Mouse (Mus musculus) adrenal gland, postnatal 25 days (tissue): ENCODE measurements around the gene Rsph9. TPM values are rescaled to one million over a fixed set of nuclear protein-coding genes. Genes with fewer than 3 reads are reported as not detected.

Experiments used
- DNase-seq: peaks from one replicate; pipeline ENCODE4 v3.0.0; 2021; ENCODE audit warnings: mixed read lengths
- long read RNA-seq: library from polyadenylated mRNA; stranded (forward); transcript quantifications from one replicate; pipeline ENCODE4 v2.0.0, GENCODE M21; 2021
- total RNA-seq: library from RNA; stranded (reverse); gene quantifications from 2 replicates; pipeline ENCODE4 v1.2.3, GENCODE M21; 2021

Rsph9 gene
- total RNA-seq = 4.4 and 7.6 TPM in 2 replicates
- long read RNA-seq, partial matches to known transcripts = 1 of 6 reads
- long read RNA-seq, other reads (novel, unspliced or antisense) = 1 of 6 reads

DNA sequence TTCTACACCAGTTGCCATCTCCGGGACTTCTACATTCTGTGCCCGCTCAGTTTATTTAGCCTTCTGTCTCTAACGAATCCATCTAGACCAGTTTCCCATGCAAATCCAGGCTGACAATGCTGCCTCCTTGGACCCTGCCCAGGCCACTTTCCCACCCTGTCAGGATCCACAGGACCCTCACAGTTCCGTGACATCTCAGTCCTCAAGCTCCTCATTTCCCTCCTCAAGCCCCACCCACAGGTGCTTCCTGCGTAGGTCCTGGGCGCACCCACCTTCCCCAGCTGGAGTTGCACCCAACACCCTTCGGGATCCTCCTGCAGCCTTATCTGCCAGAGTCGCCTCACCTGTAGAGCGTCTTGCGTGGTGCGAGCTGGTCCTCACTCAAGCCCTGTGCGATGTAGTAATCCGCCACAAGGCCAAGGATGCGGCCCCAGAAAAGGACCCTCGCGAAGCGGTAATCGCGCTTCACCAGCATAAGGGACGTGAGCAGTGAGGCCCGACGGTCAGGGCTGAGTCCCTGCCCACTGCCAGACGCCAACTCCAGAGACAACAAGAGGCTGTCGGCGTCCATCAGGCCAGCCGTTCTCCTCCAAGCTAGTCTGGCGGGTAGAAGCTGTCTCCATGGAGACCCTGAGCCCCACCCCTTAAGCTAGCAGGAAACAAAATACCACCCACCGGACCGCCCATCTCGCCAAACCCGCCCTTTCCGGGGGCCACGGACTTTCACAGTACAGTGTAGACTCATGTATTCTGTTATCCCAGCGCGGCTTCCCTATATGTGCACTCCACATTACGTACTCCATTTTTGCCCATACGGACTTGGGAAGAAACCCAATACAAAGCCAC lies at the start of gene Rsph9:
TSS of gene Rsph9 (minus strand) at position 639 of the 846 bp plus-strand sequence.
- DNase-seq = peak; percentile 86

DNA sequence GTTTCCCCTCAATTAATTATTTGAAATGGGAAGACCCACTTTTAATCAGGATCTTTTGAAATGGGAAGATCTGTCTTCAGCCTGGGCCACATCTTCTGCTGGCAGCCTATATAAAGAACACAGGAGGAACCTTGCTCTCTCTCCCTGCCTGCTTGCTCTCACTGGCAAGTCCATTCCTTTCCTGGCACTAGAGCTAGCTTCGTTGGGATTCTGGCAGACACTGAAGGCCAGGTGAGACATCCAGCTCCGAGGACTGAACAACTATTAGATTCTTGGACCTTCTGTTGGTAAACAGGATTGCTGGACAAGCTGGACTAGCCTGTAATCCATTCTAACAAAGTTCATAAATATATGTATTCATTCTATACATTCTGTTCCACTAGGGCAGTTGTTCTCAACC lies 44.8 kb upstream of the Rsph9 start:
- no peak for DNase-seq

DNA sequence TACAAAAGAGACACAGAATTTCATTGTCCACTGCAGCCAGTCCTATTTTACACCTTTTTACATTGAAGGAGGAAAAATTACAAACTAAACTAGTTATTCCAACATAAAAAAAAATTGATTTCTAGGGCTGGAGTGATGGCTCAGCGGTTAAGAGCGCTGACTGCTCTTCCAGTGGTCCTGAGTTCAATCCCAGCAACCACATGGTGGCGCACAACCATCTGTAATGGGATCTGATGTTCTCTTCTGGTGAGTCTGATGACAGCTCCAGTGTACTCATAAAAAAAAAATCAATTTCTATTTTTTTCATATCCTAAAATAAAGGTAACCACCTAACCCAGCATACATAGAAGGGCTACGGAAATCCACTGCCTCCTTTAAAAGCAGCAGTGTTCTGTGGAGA lies 38.3 kb upstream of the Rsph9 start:
- DNase-seq = peak; percentile 41

DNA sequence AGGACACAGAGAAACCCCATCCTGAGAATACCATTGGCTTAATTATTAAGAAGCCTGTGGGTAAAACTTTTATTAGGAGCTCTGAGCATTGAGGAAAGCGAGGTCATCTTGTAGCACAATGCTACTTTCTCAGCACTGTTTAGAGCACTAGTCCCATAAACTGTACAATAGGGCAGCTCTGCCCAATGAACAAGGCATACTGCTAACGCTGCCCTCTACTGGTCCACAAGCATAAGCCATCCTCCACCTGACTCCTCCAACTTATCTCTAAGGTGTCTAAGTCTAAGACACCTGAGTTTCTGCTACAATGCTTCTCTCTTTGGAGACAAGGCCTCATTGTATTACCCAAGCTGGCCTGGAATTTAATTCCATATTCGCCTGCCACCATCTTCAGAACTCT lies 26.5 kb upstream of the Rsph9 start:
- no peak for DNase-seq

DNA sequence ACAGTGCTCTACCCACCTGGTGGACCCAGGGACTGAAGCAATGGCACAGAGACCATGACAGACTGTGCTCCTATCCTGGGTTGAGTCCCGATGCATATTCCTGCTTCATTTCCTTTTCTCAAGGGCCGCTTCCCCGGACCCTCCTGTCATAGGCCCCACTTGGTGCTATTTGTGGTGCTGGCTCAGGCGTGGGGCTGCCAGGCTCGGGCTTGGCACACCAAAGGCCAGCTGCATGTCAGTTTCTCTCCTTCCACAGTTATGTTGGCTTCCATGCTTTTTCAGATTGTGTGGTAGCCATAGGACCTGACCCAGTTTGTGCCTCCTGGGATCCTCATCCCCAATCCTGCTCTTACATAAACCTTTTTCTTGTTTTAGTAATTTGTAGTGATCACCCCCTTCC lies 24.8 kb upstream of the Rsph9 start:
- no peak for DNase-seq

DNA sequence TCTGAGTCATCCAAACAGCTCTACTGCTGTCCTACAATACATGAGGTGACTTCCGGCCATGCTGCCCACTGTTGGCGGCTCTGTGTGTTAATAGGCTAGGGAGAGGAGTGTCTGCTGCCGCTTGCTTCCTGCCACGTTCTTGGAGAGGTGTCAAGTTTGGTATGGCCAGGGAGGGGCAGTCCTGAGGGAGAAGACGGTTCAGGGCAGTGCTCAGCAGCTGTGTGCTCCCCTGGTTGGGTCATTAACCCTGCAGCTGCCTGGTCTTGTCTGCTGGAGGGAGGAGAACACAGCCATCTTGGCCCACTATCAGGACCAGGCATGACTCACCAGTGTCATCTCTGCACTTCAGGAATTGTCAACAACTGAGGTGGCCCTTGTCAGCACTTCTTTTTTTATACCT lies 24.3 kb upstream of the Rsph9 start:
- DNase-seq = no peak

DNA sequence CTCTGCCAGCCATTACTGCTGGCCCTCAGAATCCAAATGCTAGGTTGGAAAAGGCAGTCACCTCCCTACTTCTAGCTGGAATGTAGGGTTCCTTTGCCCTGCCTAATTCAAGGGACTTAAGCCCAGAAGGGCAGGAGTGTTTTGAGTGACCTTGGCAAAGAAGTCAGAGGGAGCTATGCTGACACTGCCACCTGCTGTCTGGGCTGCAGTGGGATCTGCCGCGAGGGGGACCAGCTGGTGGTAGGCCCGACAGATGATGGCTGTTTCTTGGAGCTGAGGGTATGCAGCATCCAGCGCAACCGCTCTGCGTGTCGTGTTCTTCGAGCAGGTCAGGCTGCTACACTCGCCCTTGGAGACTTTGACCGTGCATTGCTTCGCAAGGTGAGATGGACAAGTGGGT lies 23.0 kb upstream of the Rsph9 start:
- peak; percentile 55 for DNase-seq

DNA sequence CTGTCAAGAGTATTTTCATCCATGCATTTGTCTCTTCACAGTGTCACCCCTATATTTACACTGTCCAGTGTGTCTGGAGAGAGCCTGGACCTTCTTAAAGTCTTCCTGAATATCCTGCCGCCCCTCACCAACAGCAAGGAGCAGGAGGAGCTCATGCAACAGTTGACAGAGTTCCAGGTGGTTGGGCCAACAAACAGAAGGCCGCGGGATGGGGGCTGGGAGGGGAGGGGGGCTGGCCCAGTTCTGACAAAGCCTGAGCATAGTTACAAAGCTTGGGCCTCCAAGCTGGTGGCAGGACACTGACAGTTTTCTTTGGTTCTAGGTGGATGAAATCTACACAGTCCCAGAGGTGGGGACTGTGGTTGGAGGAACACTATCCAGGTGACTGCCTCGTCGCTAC lies 22.3 kb upstream of the Rsph9 start:
- DNase-seq = no peak

DNA sequence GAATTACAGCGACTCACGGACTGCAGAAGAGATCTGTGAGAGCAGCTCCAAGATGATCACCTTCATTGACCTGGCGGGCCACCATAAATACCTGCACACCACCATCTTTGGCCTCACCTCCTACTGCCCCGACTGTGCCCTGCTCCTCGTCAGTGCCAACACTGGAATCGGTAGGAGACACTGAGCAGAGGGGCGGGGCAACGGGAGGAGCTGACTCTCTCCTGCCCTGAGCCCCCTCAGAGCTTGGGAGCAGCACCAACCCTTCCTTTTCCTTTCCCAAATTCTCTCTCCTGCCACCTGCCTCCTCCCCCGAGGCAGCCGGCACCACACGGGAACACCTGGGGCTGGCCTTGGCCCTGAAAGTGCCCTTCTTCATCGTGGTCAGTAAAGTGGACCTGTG lies 21.4 kb upstream of the Rsph9 start:
- DNase-seq = no peak

DNA sequence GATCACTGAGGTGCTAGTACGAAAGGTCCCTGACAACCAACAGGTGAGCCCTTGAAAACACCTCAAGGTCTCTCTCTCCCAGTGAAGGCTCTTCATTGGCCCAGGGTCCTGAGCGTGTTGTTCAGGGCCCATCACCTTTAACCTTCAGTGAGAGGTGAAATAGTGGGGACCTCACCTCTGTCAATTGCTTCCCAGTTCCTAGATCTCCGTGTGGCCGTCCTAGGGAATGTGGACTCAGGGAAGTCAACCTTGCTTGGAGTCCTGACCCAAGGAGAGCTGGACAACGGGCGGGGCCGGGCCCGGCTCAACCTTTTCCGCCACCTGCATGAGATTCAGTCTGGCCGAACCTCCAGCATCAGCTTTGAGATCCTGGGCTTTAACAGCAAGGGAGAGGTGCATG lies 20.8 kb upstream of the Rsph9 start:
- no peak for DNase-seq

DNA sequence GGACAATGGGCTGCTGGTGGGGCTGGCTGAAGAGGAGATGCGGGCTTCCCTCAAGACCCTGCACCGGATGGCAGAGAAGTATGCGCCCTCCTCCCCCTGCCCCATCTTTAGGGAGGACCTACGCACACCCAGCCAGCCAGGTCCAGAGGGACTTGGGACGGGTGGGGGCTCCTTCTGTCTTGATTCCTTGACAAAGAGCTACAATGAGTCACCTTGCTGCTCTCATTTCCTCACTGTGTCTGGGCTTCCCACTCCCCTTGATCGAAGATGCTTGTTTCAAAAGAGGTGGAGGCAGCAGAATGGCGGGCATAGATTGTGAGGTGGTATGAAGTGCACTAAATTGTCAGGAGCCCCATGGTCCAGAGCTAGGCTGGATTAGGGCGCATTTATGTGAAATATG lies 20.3 kb upstream of the Rsph9 start:
- no peak for DNase-seq

DNA sequence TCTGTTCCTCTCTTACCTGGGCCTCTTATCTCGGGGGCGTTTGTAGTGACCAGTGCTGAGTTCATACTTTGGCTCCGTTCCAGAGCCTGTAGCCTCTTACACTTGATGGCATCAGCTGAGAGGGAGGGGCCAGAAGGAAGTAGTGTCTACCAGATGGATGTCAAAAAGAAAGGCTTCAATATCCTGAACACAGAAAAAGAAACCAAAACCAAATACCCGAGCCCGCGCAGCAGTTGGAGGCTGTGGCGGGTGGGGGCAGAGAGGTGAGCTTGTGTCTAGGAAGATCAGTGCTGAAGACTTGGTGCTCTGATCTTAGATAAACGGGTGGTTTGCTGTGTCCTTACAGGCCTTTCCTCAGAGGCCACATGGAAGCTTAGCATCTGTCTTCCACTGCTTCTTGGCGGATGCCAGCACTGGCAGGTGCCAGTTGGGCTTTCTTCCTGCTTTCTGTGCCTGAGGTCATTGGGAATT lies 19.0 kb upstream of the Rsph9 start:
- DNase-seq = no peak

DNA sequence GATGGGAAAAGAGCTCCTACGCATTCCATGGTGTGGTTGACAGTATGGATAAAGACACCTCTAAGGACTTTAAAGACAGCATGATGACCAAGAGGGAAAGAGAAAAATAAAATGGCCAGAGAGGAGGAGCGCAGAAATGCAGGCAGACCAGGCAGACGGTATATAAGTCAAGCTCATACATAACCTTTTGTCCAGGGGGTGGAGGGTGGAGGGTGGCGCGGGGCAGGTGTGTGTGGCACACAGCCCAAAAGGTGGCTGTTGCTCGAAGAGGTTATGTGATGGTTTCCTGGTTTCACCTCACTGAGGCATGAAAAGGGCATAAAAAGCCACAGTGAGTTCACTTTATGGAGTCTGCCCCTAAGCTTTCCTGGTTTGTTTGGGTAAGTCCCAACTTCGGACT lies 18.5 kb upstream of the Rsph9 start:
- no peak for DNase-seq

DNA sequence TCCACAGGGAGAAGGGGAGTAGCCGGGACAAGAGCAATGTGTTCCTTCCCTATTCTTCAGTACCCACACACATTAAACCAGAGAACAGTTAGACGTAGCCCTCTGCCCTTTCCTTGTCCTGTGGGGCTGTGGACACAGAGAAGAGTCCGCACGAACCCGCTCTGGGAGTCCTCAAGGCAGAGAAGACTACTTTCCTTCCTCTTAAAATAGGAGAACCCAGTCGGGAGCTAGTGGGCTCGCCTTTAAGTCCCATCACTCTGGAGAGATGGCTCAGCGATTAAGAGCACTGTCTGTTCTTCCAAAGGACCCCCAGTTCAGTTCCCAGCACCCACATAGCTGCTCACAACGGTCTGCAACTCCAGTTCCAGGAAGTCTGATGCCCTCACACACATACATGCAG lies 17.7 kb upstream of the Rsph9 start:
- no peak for DNase-seq

DNA sequence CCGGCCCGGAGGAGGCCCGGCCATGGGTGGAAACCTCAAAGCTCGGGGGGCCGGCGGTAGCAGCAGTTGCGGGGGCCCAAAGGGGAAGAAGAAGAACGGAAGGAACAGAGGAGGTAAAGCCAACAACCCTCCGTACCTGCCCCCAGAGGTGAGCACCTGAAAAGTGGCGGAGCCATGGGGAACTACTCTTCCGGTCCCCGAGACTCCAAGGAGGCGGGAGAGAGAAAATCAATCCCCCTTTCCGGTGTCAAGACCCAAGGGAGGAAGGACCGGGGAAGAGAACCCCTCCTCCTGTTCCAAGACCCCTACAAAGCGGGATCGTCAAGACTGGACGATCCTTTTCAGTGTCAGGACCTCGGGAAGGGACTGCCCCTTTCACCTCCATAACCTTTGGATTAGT lies 17.2 kb upstream of the Rsph9 start:
- peak; percentile 25 for DNase-seq

DNA sequence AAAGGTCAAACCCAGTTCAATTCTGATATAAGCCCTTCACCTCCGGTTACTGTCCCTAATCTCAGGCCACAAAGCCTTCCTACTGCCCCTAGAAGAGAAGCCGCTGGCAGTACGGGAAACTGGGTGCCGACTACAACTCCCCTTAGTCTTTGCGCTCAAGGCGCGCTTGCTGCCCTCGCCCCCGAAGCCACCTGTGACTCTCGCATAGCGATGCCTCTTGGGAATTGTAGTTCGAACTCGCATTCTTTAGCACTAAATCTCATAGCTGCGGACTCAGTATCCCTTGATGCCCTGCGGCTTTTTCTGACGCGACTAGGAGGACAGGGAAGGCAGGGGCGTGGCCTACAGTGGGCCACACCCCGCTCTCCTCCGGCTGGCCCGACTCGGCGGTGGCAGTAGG lies 16.7 kb upstream of the Rsph9 start, which contains the start of gene Gtpbp2:
TSS of gene Gtpbp2 (plus strand) at position 347 of the 400 bp plus-strand sequence.
- DNase-seq = peak; percentile 90

DNA sequence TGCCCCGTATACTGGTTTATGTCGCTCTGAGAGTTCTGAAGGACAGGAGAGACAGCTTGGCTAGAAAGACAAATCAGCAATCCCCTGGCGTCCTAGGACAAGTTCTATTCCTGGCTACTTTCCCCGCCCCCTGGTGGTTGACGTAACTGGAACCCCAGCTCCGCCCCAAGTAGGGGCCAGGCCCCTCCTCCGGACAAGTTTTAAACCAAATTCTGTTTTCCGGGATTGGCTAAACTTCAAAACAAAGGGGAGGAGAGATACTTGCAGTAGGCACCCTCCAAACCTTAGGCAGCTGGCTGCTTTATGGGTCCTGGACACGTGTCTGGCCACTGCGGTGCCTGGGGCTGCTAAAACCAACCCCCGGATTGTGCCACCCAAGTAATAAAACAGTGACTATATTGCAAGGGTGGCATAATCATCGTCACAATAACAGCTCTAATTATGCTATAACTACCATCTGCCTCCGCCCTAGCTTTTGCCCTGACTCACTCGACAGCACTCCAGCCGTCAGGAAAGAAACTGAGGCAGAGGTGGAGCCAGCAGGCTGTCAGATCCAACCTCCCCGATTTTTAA lies 16.2 kb upstream of the Rsph9 start:
- DNase-seq = peak; percentile 91

DNA sequence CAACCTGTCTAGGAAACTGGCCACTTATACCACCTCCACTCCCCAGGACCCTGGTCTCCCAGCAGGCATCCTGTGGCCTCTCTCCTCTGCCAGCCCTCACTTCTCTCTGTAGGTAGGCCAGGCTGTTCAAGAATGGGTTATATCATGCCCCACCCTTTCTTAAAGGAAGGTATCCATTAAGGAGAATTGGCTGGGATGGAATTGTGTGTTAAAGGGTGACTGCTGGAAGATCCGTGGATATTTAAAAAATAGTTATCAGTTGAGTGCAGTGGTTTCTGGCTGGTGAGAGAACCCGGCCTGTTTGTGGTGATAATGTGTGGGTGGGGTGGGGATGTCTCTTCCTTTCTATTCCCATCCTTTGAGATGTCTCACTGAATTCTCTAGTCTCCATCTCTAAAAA lies 15.2 kb upstream of the Rsph9 start:
- no peak for DNase-seq

DNA sequence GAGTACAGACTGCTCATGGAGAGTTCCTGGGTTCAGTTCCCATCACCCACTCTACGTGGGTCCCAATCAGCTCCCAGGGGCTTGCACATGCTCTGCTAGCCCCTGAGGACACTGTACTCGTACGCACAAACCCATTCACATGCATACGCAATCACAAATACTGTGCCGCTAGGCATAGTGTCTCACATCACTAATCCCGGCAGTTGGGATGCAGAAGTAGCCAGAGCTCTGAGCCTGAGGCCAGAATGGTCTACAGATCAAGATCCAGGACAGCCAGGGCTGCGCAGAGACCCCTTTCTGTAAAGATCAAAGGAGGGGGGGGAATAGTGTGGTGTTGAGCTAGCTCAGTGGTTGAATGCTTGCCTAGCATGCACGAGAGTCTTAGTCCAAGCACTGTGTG lies 13.1 kb upstream of the Rsph9 start:
- DNase-seq = no peak

DNA sequence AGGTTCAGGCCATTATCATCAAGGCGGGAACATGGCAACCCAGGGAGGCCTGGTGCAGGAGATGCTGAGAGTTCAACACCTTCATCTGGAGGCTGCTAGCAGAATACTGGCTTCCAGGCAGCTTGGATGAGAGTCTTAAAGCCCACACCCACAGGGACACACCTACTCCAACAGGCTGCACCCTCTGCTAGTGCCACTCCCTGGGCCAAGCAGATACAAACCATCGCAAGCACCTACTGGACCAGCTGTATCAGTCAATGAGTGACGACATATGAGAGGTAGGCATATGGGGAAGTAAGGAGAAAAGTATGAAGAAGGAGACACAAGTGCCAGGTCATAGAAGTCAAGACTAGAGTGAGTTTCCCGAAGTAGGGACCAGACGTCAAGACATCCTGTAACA lies 12.7 kb upstream of the Rsph9 start:
- no peak for DNase-seq

DNA sequence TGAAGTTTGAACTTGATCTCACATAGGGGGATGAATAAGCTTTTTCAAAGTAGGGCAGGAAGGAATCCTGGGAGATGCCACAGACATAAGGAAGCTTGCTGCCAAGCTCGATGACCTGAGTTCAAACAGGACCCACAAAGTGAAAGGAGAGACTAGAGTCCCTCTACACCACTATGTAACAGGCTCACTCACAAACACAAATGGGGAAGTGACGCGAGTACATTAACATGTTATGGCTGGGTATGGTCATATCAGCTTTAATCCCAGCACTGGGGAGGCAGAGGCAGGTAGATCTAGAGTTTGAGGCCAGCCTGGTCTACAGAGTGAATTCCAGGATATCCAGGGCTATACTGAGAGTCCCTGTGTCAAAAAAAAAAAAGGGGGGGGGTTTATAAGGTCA lies 10.3 kb upstream of the Rsph9 start:
- DNase-seq = no peak

DNA sequence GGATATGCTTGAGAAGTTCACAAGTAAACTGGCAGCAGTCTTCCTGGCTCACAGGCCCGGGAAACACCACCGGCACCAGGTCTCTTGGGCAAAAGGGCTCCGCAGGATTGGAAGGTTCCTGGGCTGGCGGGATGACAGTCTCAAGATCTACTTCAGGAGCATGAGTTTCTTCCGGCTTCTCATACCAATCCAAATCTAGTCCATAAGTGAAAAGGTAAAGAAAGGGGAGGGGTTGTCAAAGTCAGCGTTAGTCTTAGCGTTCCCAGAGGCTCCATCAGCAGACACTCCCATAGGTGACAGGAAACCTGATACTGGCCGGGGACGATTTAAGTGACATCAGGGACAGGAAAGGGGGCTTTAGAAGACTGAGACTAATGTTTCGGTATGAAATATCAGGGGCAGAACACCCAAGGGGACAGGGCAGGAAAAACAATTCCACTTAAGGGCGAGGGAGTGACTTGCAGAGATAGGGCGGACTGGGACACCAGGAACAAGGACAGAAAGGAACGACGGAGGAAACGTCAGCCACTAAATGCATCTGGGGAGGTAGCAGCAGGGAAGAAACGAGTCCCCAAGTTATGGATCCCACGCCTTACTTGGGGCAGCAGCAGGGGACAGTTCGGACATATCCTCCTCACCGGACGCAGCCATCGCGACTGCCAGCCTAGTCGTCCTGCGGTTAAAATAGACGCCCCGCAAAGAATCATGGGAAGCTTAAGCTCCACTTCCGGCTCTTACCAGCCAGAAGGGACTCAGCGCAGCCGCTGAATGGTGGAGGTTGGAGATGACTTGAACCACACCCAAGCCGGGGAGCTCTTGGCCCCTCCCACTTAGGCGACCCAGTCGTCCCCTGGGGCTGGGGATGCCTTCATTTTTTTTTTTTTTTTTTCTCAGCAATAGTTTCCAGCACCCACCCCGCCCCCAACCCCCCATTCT lies 9.1 kb upstream of the Rsph9 start, which contains the start of gene Mad2l1bp:
TSS of gene Mad2l1bp (minus strand) at position 707 of the 936 bp plus-strand sequence.
- DNase-seq = peak; percentile 83

DNA sequence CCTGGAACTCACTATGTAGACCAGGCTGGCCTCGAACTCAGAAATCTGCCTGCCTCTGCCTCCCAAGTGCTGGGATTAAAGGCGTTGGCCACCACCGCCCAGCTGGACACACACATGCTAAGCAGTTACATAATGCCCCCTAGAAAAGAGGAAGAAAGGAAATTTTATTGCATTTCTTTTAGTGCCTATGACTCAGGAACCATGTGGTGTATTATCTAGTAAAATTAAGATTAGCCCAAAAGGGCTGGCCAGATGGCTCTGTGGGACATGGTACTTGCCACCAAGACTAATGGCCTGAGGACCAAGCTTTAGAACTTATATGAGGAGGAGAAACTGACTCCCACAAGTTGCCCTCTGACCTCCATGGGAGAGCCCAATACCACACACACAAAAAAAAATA lies 4.1 kb downstream of the Rsph9 start:
- no peak for DNase-seq
